Mouse (Mus musculus): ENCODE data around the gene Creld2.

- TF ChIP-seq EP300 (IDR thresholded peaks at IDR 0.05; ENCODE audit: low read depth): no peak
- TF ChIP-seq CTCF (IDR thresholded peaks at IDR 0.05; ENCODE audit: low read depth): no peak
Observed at GRCm38 (mm10) chr15:88842300-88842673, 22.8 kb downstream of the Creld2 start.

Measured in liver, embryonic 14.5 days (tissue).